Mouse (Mus musculus) heart, embryonic 13.5 days (tissue): ENCODE measurements around the gene Tbc1d2. TPM values are rescaled to one million over a fixed set of nuclear protein-coding genes. Genes with fewer than 3 reads are reported as not detected.

Source experiments
- ATAC-seq: fragments of 200-750 bp; cut with Nextera tagmentation; 2 replicates; pipeline ENCODE4 v1.8.0; 2017; ENCODE audit warnings: moderate TSS enrichment; ENCODE audit not compliant: insufficient number of reproducible peaks, low FRiP score, low TSS enrichment; ENCODE audit errors: extremely low read depth
- H3K27ac ChIP-seq: fragments of 300-500 bp; sonication (generic); replicated peaks from 2 replicates; pipeline ENCODE4 v1.5.1; 2015; ENCODE audit warnings: moderate library complexity, mild to moderate bottlenecking, inconsistent platforms
- H3K27me3 ChIP-seq: fragments of 300-500 bp; sonication (generic); replicated peaks from 2 replicates; pipeline ENCODE4 v1.6.1; 2015; ENCODE audit warnings: mild to moderate bottlenecking, inconsistent platforms
- H3K36me3 ChIP-seq: fragments of 300-500 bp; sonication (generic); 2 replicates; pipeline ENCODE4 v1.6.1; 2015; ENCODE audit warnings: mild to moderate bottlenecking, inconsistent platforms
- H3K4me1 ChIP-seq: fragments of 300-500 bp; sonication (generic); 2 replicates; pipeline ENCODE4 v1.6.1; 2015; ENCODE audit warnings: inconsistent platforms
- H3K4me2 ChIP-seq: fragments of 300-500 bp; sonication (generic); 2 replicates; pipeline ENCODE4 v1.6.1; 2015; ENCODE audit warnings: inconsistent platforms, mild to moderate bottlenecking, moderate library complexity
- H3K4me3 ChIP-seq: fragments of 300-500 bp; sonication (generic); 2 replicates; pipeline ENCODE4 v1.5.1; 2015; ENCODE audit warnings: moderate library complexity, mild to moderate bottlenecking, inconsistent platforms
- H3K9ac ChIP-seq: fragments of 300-500 bp; sonication (generic); 2 replicates; pipeline ENCODE4 v1.6.1; 2015; ENCODE audit warnings: inconsistent platforms, mild to moderate bottlenecking, moderate library complexity
- H3K9me3 ChIP-seq: fragments of 300-500 bp; sonication (generic); 2 replicates; pipeline ENCODE4 v1.6.1; 2016; ENCODE audit warnings: inconsistent platforms
- WGBS: fragments of 180-500 bp; shearing (Covaris S2); methylation state at CpG from one replicate; pipeline ENCODE4 v1.1.7; 2015; ENCODE audit warnings: mixed read lengths; 5-methylcytosine and 5-hydroxymethylcytosine counted together
- polyA plus RNA-seq: library from polyadenylated mRNA; unstranded; fragments of >200 nt; fragmentation: Nextera tagmentation; extraction: Ambion mirVana; gene quantifications from 2 replicates; pipeline ENCODE4 v1.2.1, GENCODE M21; 2015

Gene Tbc1d2
- polyA plus RNA-seq, 1 experiment from 2014 or later = 0.63 TPM

- H3K4me2 ChIP-seq = no peak overlapping the region
- ATAC-seq = no peak
- H3K9ac ChIP-seq = no peak overlapping the region
- H3K4me1 ChIP-seq = peaks cover 5% of the 10 kb centered on the region
- H3K27me3 ChIP-seq = peaks cover 54% of the 10 kb centered on the region
- no peaks in the 10 kb centered on the region for H3K9me3 ChIP-seq
- no peak overlapping the region for H3K4me3 ChIP-seq
- 67% methylated on average over 8 of the region's 8 CpGs for WGBS
- no peaks in the 10 kb centered on the region for H3K36me3 ChIP-seq
- no peak overlapping the region for H3K27ac ChIP-seq
Measured at GRCm38 (mm10) chr4:46620946-46621345, 29.1 kb downstream of the Tbc1d2 start.

- Histone ChIP-seq H3K27ac (no peak overlapping the region), H3K4me3 (0 out of 2 replicates have a peak overlapping the region, but pooled peaks have one; percentile 16), H3K4me1 (peaks cover 5% of the 10 kb centered on the region), H3K27me3 (peaks cover 60% of the 10 kb centered on the region), H3K9ac (no peak overlapping the region), H3K36me3 (no peaks in the 10 kb centered on the region), H3K4me2 (peak overlapping the region; percentile 45), H3K9me3 (no peaks in the 10 kb centered on the region)
- 16% methylated on average over 23 of the region's 23 CpGs for WGBS
- no peak for ATAC-seq
Measured at GRCm38 (mm10) chr4:46620330-46620729, 29.7 kb downstream of the Tbc1d2 start.

- Histone ChIP-seq H3K27ac (no peak overlapping the region), H3K4me2 (no peak overlapping the region), H3K4me1 (peaks cover 5% of the 10 kb centered on the region), H3K36me3 (no peaks in the 10 kb centered on the region), H3K4me3 (no peak overlapping the region), H3K27me3 (peaks cover 79% of the 10 kb centered on the region), H3K9me3 (no peaks in the 10 kb centered on the region), H3K9ac (no peak overlapping the region)
- no peak for ATAC-seq
- 51% methylated on average over 11 of the region's 11 CpGs for WGBS
Measured at GRCm38 (mm10) chr4:46618196-46618817, 31.7 kb downstream of the Tbc1d2 start.

DNA sequence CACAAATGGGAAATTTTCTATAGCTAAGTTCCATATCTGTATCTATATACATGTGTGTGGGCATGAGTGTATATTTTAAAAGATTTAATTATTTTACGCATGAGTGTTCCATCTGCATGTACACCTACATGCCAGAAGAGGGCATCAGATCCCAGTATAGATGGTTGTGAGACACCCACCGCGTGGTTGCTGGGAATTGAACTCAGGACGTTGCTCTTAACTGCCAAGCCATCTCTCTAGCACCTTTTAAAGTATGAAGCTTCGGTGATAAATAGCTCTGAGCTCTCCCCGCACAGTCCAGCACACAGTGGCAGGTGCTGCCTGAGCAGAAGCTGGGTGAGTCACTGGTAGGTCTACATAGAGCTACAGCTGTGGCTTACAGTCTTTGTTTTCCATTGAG lies 32.6 kb downstream of the Tbc1d2 start:
- no peak overlapping the region for H3K4me2 ChIP-seq
- WGBS = 64% methylated on average over 6 of the region's 6 CpGs
- ATAC-seq = no peak
- no peaks in the 10 kb centered on the region for H3K36me3 ChIP-seq
- no peak overlapping the region for H3K4me3 ChIP-seq
- no peak overlapping the region for H3K27ac ChIP-seq
- peaks cover 5% of the 10 kb centered on the region for H3K4me1 ChIP-seq
- no peak overlapping the region for H3K9ac ChIP-seq
- no peaks in the 10 kb centered on the region for H3K9me3 ChIP-seq
- H3K27me3 ChIP-seq = peaks cover 88% of the 10 kb centered on the region

- Histone ChIP-seq H3K27me3 (peaks cover 75% of the 10 kb centered on the region), H3K4me2 (no peak overlapping the region), H3K9me3 (no peaks in the 10 kb centered on the region), H3K27ac (no peak overlapping the region), H3K9ac (no peak overlapping the region), H3K4me3 (no peak overlapping the region), H3K36me3 (no peaks in the 10 kb centered on the region), H3K4me1 (peaks cover 4% of the 10 kb centered on the region; the same call in 1 of the 2 replicates)
- 64% methylated on average over 9 of the region's 9 CpGs for WGBS
- no peak for ATAC-seq
Measured at GRCm38 (mm10) chr4:46614641-46615040, 35.4 kb downstream of the Tbc1d2 start.

GRCm38 (mm10) chr4:46613618-46614017 lies 36.4 kb downstream of the Tbc1d2 start:
- Histone ChIP-seq H3K36me3 (no peaks in the 10 kb centered on the region), H3K9me3 (no peaks in the 10 kb centered on the region), H3K4me1 (peaks cover 4% of the 10 kb centered on the region; the same call in 1 of the 2 replicates), H3K9ac (no peak overlapping the region), H3K4me2 (no peak overlapping the region), H3K27me3 (peaks cover 75% of the 10 kb centered on the region), H3K4me3 (no peak overlapping the region), H3K27ac (no peak overlapping the region)
- ATAC-seq = no peak
- WGBS = 35% methylated on average over 12 of the region's 12 CpGs

DNA sequence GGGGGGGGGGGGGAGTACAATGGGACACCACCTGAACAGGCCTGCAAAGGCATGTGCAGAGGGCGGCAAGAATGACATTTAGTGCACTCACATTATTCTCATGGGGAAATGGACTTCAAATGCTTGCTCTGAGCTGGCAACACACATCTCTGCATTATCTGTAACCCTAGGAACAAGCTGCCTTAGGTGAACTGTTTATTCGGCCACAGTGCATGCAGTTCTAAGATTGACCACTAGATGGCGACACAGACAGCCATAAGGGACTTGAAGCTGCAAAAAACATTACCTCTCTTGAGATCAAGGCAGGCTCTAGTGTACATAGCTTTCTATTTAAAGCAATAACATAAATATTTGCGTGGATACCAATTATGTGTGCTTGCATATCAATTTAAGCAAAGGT lies 38.8 kb downstream of the Tbc1d2 start:
- 3% methylated on average over 4 of the region's 4 CpGs for WGBS
- no peak overlapping the region for H3K4me2 ChIP-seq
- no peak for ATAC-seq

DNA sequence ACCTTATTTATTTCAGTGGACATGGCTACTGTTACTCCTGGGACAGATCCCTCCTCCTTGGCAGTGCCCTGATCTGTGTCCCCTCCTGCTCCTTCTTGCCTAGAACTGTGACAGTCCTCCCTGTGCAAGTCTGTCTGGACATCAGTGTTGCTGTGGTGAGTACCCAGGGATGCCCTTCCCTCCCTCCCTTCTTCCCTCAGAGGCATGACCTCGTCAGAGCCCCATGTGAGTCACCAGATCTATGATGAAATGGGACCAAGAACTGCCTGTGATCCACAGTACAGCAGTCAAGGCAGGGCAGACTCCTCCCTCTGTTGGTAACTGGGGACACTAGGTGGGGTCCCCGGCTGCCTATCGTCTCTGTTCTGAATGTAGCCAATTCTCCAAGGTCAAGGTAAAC lies 42.4 kb downstream of the Tbc1d2 start:
- no peak overlapping the region for H3K4me2 ChIP-seq
- no peak overlapping the region for H3K4me3 ChIP-seq
- peaks cover 4% of the 10 kb centered on the region; the same call in 1 of the 2 replicates for H3K4me1 ChIP-seq
- H3K27me3 ChIP-seq = peaks cover 84% of the 10 kb centered on the region
- H3K9ac ChIP-seq = no peak overlapping the region
- H3K9me3 ChIP-seq = no peaks in the 10 kb centered on the region
- no peak for ATAC-seq
- no peaks in the 10 kb centered on the region for H3K36me3 ChIP-seq
- 78% methylated on average over 3 of the region's 3 CpGs for WGBS
- H3K27ac ChIP-seq = no peak overlapping the region

More for the DNA sequence above, 38.8 kb downstream of the Tbc1d2 start:
- H3K4me1 ChIP-seq = peaks cover 4% of the 10 kb centered on the region; the same call in 1 of the 2 replicates
- peaks cover 83% of the 10 kb centered on the region for H3K27me3 ChIP-seq
- H3K36me3 ChIP-seq = no peaks in the 10 kb centered on the region
- H3K27ac ChIP-seq = no peak overlapping the region
- no peaks in the 10 kb centered on the region for H3K9me3 ChIP-seq
- H3K4me3 ChIP-seq = no peak overlapping the region
- H3K9ac ChIP-seq = no peak overlapping the region

DNA sequence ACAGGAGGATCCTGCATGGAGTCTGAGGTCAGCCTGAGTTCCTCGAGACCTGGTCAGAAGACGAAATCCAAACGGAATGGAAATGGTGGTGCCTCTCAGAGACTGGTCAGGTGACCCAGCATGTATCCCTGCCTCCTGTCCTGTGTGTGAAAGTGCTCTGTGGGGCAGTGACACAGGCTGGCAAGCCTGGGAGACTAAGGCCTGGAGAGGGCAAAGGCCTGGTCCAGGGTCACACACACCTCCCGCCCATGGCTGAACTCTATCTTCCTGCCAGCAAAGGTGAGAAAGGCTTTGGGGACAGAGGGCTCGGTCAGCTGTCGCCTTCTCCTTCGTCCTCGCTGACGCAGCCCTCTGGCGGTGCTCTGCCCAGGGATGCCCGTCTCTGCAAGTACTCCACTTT lies 44.6 kb downstream of the Tbc1d2 start:
- 40% methylated on average over 11 of the region's 11 CpGs for WGBS
- ATAC-seq = no peak
- Histone ChIP-seq H3K27ac (no peak overlapping the region), H3K9ac (no peak overlapping the region), H3K36me3 (no peaks in the 10 kb centered on the region), H3K4me2 (no peak overlapping the region), H3K27me3 (peaks cover 99% of the 10 kb centered on the region), H3K4me1 (peaks cover 11% of the 10 kb centered on the region), H3K4me3 (no peak overlapping the region), H3K9me3 (no peaks in the 10 kb centered on the region)

GRCm38 (mm10) chr4:46602704-46603103 lies 47.3 kb downstream of the Tbc1d2 start:
- WGBS = 54% methylated on average over 7 of the region's 7 CpGs
- no peak overlapping the region for H3K4me3 ChIP-seq
- peaks cover 100% of the 10 kb centered on the region for H3K27me3 ChIP-seq
- no peak overlapping the region for H3K9ac ChIP-seq
- no peak overlapping the region for H3K27ac ChIP-seq
- H3K4me1 ChIP-seq = peaks cover 11% of the 10 kb centered on the region
- no peak overlapping the region for H3K4me2 ChIP-seq
- H3K9me3 ChIP-seq = no peaks in the 10 kb centered on the region
- H3K36me3 ChIP-seq = no peaks in the 10 kb centered on the region
- no peak for ATAC-seq

DNA sequence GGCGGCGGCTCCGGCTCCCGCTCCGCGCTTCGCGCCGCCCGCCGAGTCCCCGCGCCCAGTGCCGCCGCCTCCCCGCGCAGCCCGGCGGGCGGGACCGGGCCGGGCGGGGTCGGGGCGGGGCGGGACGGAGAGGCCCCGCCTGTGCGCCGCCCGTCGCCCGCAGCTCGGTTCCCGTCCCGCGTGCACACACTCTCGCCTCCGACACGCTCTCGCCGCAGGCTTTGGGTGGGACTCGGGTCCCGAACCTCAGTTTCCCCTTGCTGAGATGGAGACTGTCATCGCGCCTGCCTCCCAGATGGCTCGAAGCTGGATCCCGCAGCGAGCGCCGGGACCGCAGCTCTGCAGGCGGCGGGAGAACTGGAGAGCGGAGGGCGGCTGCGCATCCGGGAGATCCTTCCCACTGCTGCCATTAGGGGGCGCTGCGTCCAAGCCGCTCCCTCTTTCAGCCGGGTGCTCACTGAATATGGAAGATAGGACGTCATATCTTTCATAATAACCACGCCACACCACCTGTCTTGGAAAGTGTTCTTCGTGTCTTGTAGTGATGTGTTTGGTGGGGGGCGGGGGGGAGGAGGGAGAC lies 48.1 kb downstream of the Tbc1d2 start, which contains the start of gene Coro2a:
Gene Coro2a (minus strand): TSS at position 359 of the 580 bp plus-strand sequence.
- H3K36me3 ChIP-seq = no peaks in the 10 kb centered on the region
- WGBS = under 1% methylated on average over 64 of the region's 66 CpGs
- peak within 1 kb of the TSS; percentile 97 for H3K4me2 ChIP-seq
- peaks cover 11% of the 10 kb centered on the region for H3K4me1 ChIP-seq
- no peaks in the 10 kb centered on the region for H3K9me3 ChIP-seq
- H3K27me3 ChIP-seq = peaks cover 100% of the 10 kb centered on the region
- peak within 1 kb of the TSS; percentile 78 for H3K9ac ChIP-seq
- ATAC-seq = no peak
- peak within 1 kb of the TSS; percentile 63 for H3K4me3 ChIP-seq
- H3K27ac ChIP-seq = no peak within 1 kb of the TSS
